Mouse (Mus musculus): ENCODE measurements around the gene D430019H16Rik.

DNA sequence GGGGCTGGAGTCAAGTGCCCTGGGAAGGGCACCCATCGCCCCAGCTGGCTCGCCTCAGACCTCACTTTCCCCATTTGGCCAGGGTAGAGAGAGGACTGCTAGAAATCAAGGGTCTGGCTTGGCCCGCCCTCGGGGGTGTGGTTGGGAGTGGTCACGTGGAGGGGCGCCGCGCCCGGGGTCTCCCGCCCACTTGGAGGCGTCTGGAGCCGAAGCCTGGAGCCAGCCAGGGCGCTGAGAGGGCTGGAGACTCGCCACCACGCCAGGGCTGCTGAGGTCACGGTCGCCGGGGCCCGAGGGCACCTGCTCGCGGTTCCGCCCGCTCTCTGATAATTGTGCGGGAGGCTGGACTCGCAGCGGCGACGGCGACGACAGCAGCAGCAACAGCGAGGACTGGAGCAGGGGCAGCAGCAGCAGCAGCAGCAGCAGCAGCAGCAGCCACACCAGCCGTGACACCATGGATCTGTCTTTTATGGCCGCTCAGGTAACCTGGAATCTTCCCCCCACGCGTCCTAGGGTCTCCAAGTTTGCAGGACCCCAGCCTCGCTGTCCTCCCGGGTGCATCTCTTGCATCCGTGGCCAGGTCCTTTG is at the start of gene D430019H16Rik:
- TF ChIP-seq POLR2A (IDR thresholded peaks at IDR 0.05; ENCODE audit: borderline replicate concordance, extremely low read depth, insufficient read depth, insufficient read length, poor library complexity, severe bottlenecking) (peak; percentile 88), CTCF (IDR thresholded peaks at IDR 0.05; ENCODE audit: borderline replicate concordance, extremely low read depth, insufficient read depth, insufficient read length) (no peak)

All from brain, embryonic 14.5 days (tissue).